Mouse (Mus musculus): ENCODE data around the gene Znrf1. TPM values are rescaled to one million over a fixed set of nuclear protein-coding genes. Genes with fewer than 3 reads are reported as not detected.

The Znrf1 gene
- total and polyA plus RNA-seq, 3 experiments: 9.3 to 21.2 (median 9.5) TPM

- Histone ChIP-seq H3K79me2 (replicated peaks; ENCODE audit: control insufficient read depth, extremely low read depth, insufficient read depth, poor library complexity, severe bottlenecking) (no peaks in the 10 kb centered on the region), H3K4me2 (ENCODE audit: insufficient read depth, low read depth, poor library complexity, severe bottlenecking) (no peak overlapping the region), H3K4me3 (replicated peaks in 1 of 3; ENCODE audit: low read depth in 2 of 3, low read length in 2 of 3, poor library complexity in 1 of 3) (no peak overlapping the region), H3K9ac (ENCODE audit: insufficient read depth, low read depth) (no peak overlapping the region), H3K4me1 (ENCODE audit: control insufficient read depth in 1 of 2, insufficient read depth in 2 of 2) (peaks cover 0 to 19% of the 10 kb centered on the region in 2 experiments; a peak in 2 of 4 replicates), H3K27me3 (replicated peaks) (no peaks in the 10 kb centered on the region), H3K36me3 (replicated peaks in 1 of 2; ENCODE audit: control insufficient read depth in 1 of 2, insufficient read depth in 1 of 2, low read length in 1 of 2) (peaks cover 0 to 41% of the 10 kb centered on the region in 2 experiments), H3K9me3 (replicated peaks; ENCODE audit: low read length) (no peaks in the 10 kb centered on the region), H3K27ac (ENCODE audit: insufficient read depth, low read depth) (no peak overlapping the region)
- no peak for DNase-seq (ENCODE audit: extremely low read depth)
- TF ChIP-seq USF1 (IDR thresholded peaks at IDR 0.05; ENCODE audit: low read depth, low read length) (no peak), MEF2A (IDR thresholded peaks at IDR 0.05; ENCODE audit: borderline replicate concordance, low read depth, low read length) (no peak), UBTF (IDR thresholded peaks at IDR 0.05; ENCODE audit: low read depth, low read length) (no peak), IRF4 (IDR thresholded peaks at IDR 0.05; ENCODE audit: low read depth, low read length) (no peak), MAX (IDR thresholded peaks at IDR 0.05; ENCODE audit: low read length) (no peak), JUND (conservative IDR thresholded peaks at IDR 0.05; ENCODE audit: low read depth, low read length) (no peak), MYC (IDR thresholded peaks at IDR 0.05; ENCODE audit: low read depth, low read length) (no peak), TCF12 (IDR thresholded peaks at IDR 0.05; ENCODE audit: low read depth, low read length) (no peak), ZMIZ1 (IDR thresholded peaks at IDR 0.05; ENCODE audit: low read depth, low read length) (no peak), POLR2A (IDR thresholded peaks at IDR 0.05; ENCODE audit: low read depth, low read length) (no peak), KAT2A (IDR thresholded peaks at IDR 0.05; ENCODE audit: insufficient replicate concordance, low read length) (no peak), POLR2AphosphoS2 (IDR thresholded peaks at IDR 0.05; ENCODE audit: low read depth, low read length) (no peak), RCOR1 (conservative IDR thresholded peaks at IDR 0.05; ENCODE audit: low read depth, low read length) (no peak), ZC3H11A (IDR thresholded peaks at IDR 0.05; ENCODE audit: low read depth, low read length) (no peak), CTCF (conservative IDR thresholded peaks at IDR 0.05 in 1 of 2, IDR thresholded peaks at IDR 0.05 in 1 of 2; ENCODE audit: low read depth in 2 of 2, low read length in 2 of 2) (no peak; a peak in 1 of 4 replicates), JUN (IDR thresholded peaks at IDR 0.05; ENCODE audit: insufficient read depth, low read depth, low read length) (no peak), ELF1 (IDR thresholded peaks at IDR 0.05; ENCODE audit: low read depth, low read length) (no peak)
- dilution Hi-C loops (cut with MboI; ENCODE audit: extremely low pct_ligation_motif_present, extremely low pct_unique_long_range_greater_than_20kb, low sequenced_read_pairs) (no loop called here), in situ Hi-C loops (cut with MboI; ENCODE audit: low pct_ligation_motif_present, low pct_unique_long_range_greater_than_20kb, low sequenced_read_pairs) (loop anchor here (10.0 kb wide), 1 partner anchor 278 kb away; no protein-coding TSS in a partner anchor)
Measured at GRCm38 (mm10) chr8:111622553-111622952, 86.7 kb downstream of the Znrf1 start.

GRCm38 (mm10) chr8:111624081-111624852 lies 88.4 kb downstream of the Znrf1 start:
- Histone ChIP-seq H3K27me3 (replicated peaks) (no peaks in the 10 kb centered on the region), H3K9me3 (replicated peaks; ENCODE audit: low read length) (no peaks in the 10 kb centered on the region), H3K4me2 (ENCODE audit: insufficient read depth, low read depth, poor library complexity, severe bottlenecking) (no peak overlapping the region), H3K79me2 (replicated peaks; ENCODE audit: control insufficient read depth, extremely low read depth, insufficient read depth, poor library complexity, severe bottlenecking) (no peaks in the 10 kb centered on the region), H3K4me3 (replicated peaks in 1 of 3; ENCODE audit: low read depth in 2 of 3, low read length in 2 of 3, poor library complexity in 1 of 3) (no peak overlapping the region), H3K4me1 (ENCODE audit: control insufficient read depth in 1 of 2, insufficient read depth in 2 of 2) (peaks cover 0 to 26% of the 10 kb centered on the region in 2 experiments; a peak in 2 of 4 replicates), H3K27ac (ENCODE audit: insufficient read depth, low read depth) (no peak overlapping the region), H3K36me3 (replicated peaks in 1 of 2; ENCODE audit: control insufficient read depth in 1 of 2, insufficient read depth in 1 of 2, low read length in 1 of 2) (peaks cover 0 to 31% of the 10 kb centered on the region in 2 experiments), H3K9ac (ENCODE audit: insufficient read depth, low read depth) (no peak overlapping the region)
- no peak for DNase-seq (ENCODE audit: extremely low read depth)
- no peak for TF ChIP-seq ETS1 (conservative IDR thresholded peaks at IDR 0.05; ENCODE audit: low read depth, low read length)
- TF ChIP-seq USF1 (IDR thresholded peaks at IDR 0.05; ENCODE audit: low read depth, low read length): no peak
- no peak for TF ChIP-seq SIN3A (IDR thresholded peaks at IDR 0.05; ENCODE audit: low read length)
- TF ChIP-seq PAX5 (IDR thresholded peaks at IDR 0.05; ENCODE audit: low read length): no peak
- TF ChIP-seq CHD1 (IDR thresholded peaks at IDR 0.05; ENCODE audit: low read depth, low read length): no peak
- TF ChIP-seq MEF2A (IDR thresholded peaks at IDR 0.05; ENCODE audit: borderline replicate concordance, low read depth, low read length): no peak
- no peak for TF ChIP-seq MXI1 (IDR thresholded peaks at IDR 0.05; ENCODE audit: low read depth, low read length)
- TF ChIP-seq RAD21 (IDR thresholded peaks at IDR 0.05; ENCODE audit: low read depth, low read length): no peak
- TF ChIP-seq CTCF (conservative IDR thresholded peaks at IDR 0.05 in 1 of 2, IDR thresholded peaks at IDR 0.05 in 1 of 2; ENCODE audit: low read depth in 2 of 2, low read length in 2 of 2): no peak
- no peak for TF ChIP-seq ZMIZ1 (IDR thresholded peaks at IDR 0.05; ENCODE audit: low read depth, low read length)
- TF ChIP-seq USF2 (conservative IDR thresholded peaks at IDR 0.05; ENCODE audit: low read depth, low read length): no peak
- no peak for TF ChIP-seq IRF4 (IDR thresholded peaks at IDR 0.05; ENCODE audit: low read depth, low read length)
- TF ChIP-seq HCFC1 (IDR thresholded peaks at IDR 0.05; ENCODE audit: low read depth, low read length): no peak
- no peak for TF ChIP-seq NRF1 (IDR thresholded peaks at IDR 0.05; ENCODE audit: low read depth, low read length)
- in situ Hi-C loops (cut with MboI; ENCODE audit: low pct_ligation_motif_present, low pct_unique_long_range_greater_than_20kb, low sequenced_read_pairs): loop anchor here (10.0 kb wide), 1 partner anchor 279 kb away; no protein-coding TSS in a partner anchor
- dilution Hi-C loops (cut with MboI; ENCODE audit: extremely low pct_ligation_motif_present, extremely low pct_unique_long_range_greater_than_20kb, low sequenced_read_pairs): no loop called here
